Mouse (Mus musculus) spleen, postnatal 10 days (tissue): ENCODE data around the gene Olfr1055.
"Not testable (repeated sequence)": the region's sequence is repeated elsewhere in the genome, so short reads cannot be mapped to it uniquely, and the experiment has no call there.

Experiments used
- DNase-seq, 2 experiments: peaks; one replicate each; pipeline ENCODE4 v3.0.0; 2021 to 2022; ENCODE audit warnings: low spot score in 2 of 2

Olfr1055 gene

DNA sequence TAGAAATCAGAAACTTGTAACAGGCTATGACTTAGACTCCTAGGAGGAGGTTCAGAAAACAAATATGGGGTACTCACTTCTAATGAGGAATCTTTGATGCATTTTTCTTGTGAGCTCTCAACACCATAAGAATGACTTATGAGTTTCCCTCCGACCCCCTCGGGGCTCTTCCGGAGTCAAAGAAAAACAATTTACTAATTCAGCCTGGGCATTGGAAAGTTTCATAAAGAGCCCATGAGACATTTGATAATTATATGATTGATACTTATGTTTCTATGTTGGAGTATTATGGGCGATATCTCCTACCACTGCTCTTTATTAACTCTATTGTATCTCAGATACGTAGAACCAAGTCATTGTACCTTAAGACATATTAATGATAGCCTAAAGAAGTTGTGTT, at the start of gene Olfr1055:
Gene Olfr1055, minus strand, starts transcription at position 101 of the 400 bp plus-strand sequence.
- no peak for DNase-seq

- no peak for DNase-seq
These were observed 45.0 kb upstream of the Olfr1055 start for GRCm38 (mm10) chr2:86395114-86395513.

GRCm38 (mm10) chr2:86388461-86388860, 38.4 kb upstream of the Olfr1055 start, which contains the start of gene Olfr1058:
Gene Olfr1058, minus strand, starts transcription at chr2:86388561.
- DNase-seq: not testable (repeated sequence)

DNA sequence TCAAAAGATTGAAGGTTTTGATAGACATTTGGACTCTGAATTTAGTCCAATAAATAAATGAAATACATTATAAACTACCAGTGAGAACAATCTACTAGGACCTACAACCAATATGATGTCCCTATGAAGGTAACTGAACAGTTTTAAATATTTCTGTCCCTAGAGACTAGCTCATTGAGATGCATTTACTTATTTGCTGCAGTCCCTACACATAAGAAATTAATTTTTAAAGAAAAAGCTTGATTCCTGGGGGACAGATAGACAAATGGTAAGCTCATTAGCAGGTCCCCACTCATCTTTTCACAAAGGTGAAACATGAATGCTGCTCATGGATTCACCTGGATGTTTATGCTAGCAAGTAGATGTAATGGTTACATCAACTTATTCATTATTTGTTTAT, 28.2 kb upstream of the Olfr1055 start, which contains the start of gene Olfr1057:
Gene Olfr1057, minus strand, starts transcription at position 101 of the 400 bp plus-strand sequence.
- no peak for DNase-seq

DNA sequence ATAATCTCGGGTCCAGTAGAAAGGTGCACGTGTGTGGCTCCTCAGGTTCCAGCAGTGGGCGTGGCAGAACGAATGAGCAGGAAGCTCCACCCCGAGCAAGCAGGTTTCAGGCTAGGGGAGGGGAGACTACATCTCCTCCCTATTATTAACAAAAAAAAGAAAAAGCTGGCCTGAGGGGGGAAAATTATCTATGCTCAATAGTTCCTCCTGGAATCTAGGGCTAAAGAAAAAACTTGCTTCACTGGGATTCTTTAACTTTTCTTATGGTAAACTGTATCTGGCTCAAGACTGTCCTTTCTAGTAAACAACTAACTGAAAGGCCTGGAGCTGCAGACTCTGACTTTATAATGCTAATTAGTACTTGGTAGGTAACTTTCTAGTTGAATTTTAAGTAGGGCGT, 16.3 kb upstream of the Olfr1055 start:
- DNase-seq: not testable (repeated sequence)

- no peak for DNase-seq
These were observed 12.3 kb upstream of the Olfr1055 start, which contains the start of gene Olfr1056 for GRCm38 (mm10) chr2:86362369-86362768. Gene Olfr1056, minus strand, starts transcription at chr2:86362469.

GRCm38 (mm10) chr2:86351751-86352150, 1.7 kb upstream of the Olfr1055 start:
- not testable (repeated sequence) for DNase-seq

DNA sequence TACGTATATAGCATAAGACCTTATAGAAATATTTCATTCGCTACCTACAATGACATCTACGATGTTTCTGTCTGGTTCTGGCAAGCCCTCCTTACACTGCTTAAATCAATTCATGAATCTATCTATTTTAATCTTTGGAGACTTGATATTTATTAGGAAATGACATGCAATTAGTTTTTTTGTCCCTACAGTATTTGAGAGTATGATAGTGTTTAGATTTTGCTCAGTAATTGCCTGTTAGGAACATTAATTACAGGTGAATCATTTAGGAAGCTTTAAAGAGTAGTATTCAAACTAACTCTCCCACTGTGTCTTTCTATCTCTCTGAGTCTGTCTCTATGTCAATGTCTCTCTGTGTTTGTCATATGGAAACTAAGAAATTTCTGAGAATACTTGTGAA, 14.8 kb downstream of the Olfr1055 start, which contains the start of gene Olfr1054:
Gene Olfr1054, minus strand, starts transcription at position 101 of the 400 bp plus-strand sequence.
- DNase-seq: no peak

DNA sequence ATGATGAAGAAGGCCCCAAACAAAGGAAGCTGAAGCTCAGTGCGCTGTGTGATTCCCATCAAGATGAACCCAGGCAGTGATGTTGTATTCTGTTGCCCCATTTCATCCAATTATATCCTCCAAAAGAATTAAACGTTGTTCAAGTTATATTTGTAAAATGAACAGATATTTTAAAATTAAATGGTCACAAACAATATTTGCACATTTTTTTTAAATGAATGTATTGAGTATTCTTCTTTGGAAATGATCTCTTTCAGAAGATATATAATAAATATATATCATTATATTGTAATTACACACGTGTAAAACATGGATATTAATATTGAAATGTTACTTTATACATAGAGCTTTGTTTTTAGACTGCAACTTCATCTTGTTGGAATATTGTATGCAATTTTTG, 34.9 kb downstream of the Olfr1055 start, which contains the start of gene Olfr1053:
Gene Olfr1053, minus strand, starts transcription at position 101 of the 400 bp plus-strand sequence.
- DNase-seq: no peak
